Mouse (Mus musculus) frontal cortex, postnatal 14 days (tissue): ENCODE measurements around the gene Flcn.

Experiments used
- DNase-seq, 2 experiments: peaks; one replicate each; pipeline ENCODE4 v3.0.0; 2022; ENCODE audit warnings: low spot score in 2 of 2

Flcn gene

GRCm38 (mm10) chr11:59769738-59770137 is 40.1 kb downstream of the Flcn start:
- DNase-seq = no peak

DNA sequence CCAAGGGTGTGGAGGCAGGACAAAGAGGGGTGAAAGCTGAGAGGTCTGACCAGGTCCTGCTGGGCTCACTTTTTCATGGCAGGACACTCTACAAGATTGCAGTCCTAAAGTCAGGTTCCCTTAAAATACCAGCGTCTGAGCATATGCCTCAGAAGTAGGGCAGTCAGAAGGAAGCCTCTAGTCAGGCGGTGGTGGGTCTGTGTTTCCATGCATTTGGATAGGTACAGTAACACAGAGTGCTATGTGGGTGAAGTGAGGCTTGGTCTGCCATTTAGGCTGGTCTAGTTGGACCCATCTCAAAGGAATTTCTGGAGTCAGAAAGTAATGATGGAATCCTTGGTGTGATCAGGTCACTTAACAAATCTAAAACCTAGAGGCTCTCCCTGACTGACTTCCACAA is 40.5 kb downstream of the Flcn start:
- no peak for DNase-seq

DNA sequence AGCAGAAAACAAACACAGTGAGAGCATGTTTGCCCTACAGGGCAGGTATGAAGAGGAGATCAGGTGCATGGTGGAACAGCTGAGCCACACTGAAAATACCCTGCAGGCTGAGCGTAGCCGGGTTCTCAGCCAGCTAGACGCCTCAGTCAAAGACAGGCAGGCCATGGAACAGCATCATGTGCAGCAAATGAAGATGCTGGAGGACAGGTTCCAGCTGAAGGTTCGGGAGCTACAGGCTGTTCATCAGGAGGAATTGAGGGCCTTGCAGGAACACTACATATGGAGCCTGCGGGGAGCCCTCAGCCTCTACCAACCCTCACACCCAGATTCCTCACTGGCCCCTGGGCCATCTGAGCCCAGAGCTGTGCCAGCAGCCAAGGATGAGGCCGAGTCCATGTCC is 49.0 kb downstream of the Flcn start:
- no peak for DNase-seq

DNA sequence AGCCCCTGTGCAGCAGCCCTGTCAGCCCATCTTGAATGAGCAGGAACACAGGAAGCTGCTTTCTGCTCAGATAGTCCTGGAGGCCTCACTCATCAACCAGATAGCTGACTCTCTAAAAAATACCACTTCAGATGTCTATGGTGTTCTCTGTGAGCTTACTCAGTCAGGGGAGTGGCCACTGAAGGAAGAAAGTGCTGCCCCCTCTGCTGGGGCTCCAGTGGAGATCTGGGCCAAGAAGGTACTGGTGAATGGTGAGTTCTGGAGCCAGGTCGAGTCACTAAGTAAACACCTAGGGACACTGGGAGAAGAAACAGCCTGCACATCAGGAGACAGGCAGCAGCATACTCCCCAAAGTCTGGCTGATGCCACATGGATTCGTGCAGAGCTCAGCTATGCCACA is 50.2 kb downstream of the Flcn start:
- no peak for DNase-seq

- peak in 1 of 2 experiments; percentile 32 for DNase-seq
Measured at GRCm38 (mm10) chr11:59759178-59759577, 50.6 kb downstream of the Flcn start.

DNA sequence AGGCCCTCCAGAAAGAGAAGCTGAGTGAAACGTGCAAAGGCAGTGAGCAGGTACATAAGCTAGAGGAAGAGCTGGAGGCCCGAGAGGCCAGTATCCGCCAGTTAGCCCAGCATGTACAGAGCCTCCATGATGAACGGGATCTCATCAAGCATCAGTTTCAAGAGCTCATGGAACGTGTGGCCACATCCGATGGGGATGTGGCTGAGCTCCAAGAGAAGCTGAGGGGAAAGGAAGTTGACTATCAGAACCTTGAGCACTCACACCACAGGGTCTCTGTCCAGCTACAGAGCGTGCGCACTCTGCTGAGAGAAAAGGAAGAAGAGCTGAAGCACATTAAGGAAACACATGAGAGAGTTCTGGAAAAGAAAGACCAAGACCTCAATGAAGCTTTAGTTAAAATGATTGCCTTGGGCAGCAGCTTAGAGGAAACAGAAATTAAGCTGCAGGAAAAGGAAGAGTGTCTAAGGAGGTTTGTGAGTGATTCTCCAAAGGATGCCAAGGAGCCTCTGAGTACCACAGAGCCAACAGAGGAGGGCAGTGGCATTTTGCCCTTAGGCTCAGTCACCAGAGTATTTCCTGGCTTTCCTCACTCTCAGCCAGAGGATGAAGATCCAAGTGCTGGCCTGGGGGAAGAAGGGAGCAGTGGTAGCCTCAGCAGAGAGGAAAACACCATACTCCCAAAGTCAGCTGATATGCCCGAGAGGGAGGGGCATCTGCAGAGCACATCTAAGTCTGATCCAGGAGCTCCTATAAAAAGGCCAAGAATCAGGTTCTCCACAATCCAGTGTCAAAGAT is 51.4 kb downstream of the Flcn start:
- DNase-seq = no peak

DNA sequence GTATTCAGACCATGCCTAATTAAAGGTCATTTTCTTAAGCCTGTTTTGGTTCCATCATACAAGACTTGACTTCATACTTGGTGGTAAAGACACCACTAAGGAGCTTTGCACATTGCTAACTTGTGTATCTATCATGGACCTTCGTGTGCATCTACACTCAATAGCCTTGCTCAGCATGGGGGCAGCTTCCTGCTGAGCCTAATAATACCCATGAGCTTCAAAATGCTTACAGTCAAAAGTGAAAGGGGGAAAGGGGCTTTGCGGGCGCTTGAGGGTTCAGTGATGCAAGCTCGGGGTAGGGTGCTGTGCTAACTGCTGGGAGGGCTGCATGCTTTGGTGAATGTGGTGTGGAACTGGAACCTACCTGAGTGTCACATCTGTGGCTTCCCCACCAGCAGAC is 53.5 kb downstream of the Flcn start:
- DNase-seq = no peak

GRCm38 (mm10) chr11:59754504-59754903 is 55.3 kb downstream of the Flcn start:
- no peak for DNase-seq

GRCm38 (mm10) chr11:59749050-59749449 is 60.8 kb downstream of the Flcn start:
- DNase-seq = no peak

DNA sequence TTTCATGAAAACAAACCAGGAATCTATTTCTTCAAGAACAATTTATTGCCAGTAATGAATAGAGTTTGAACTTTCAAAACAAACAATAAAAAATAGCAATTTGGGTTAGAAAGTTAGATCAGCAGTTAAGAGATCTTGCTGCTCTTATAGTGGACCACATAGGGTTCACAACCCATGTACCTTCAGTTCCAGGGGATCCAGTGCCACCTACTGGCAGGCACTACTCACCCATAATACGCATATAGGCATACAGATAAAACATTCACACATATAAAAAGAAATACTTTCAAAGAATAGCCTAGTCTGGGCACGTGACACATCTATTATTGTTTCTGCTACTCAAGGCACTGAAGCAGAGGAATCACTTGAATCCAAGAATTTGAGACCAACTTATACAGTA is 63.2 kb downstream of the Flcn start:
- DNase-seq = peak in 1 of 2 experiments; percentile 52

DNA sequence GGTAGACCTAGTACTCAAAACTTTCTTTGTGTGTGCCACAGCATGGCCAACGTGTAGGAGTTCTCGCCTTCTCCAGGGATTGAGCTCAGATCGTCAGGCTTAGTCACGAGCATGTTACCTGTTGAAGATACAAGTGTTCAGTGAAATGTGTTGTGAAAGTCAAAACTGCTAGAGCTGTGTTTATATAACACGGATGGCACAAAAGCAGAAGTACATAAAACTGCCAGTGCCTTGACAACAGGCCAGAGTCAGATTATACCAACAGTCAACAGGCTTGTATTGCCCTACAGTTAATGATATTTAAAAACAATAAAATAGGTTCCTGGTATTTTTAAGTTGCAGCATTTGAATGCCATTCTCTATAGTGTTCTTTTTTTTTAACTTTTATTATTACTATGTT is 64.0 kb downstream of the Flcn start:
- no peak for DNase-seq

DNA sequence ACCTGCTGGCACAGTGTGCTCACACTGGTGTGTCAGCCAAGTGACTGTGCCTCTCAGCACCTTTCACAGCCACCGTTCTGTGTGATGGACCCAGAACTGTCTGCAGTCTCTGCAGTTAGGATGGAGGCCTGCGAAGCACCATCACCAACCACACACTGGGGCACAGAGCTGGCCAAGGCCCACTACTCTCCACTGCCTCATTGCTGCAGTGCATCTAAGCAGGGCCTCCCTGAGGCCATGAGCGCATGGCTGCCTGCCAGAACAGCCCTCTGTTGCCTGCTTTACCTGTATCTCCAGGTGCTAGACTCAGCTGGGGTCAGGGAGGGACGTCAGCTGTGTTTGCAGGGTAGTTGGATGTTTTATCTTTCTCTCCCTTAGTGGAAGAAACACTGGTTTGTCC is 65.4 kb downstream of the Flcn start:
- no peak for DNase-seq

DNA sequence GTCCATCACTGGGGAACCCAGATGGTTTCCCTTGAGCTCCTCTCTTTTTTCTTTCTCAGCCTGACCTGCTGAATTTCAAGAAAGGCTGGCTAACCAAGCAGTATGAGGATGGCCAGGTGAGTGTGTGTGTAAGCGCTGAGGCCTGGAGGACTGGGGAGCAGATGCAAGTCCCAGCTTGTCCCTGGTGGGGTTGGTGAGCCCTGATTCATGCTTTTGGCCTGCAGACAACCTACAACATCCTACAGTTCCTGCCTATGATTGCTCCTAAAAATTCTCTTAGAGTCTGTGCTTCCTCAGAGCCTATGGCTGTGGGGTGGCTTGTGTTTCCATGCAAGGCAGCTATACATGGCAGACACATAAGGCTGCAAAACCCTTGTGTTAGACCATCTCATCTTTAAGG is 66.1 kb downstream of the Flcn start:
- no peak for DNase-seq

DNA sequence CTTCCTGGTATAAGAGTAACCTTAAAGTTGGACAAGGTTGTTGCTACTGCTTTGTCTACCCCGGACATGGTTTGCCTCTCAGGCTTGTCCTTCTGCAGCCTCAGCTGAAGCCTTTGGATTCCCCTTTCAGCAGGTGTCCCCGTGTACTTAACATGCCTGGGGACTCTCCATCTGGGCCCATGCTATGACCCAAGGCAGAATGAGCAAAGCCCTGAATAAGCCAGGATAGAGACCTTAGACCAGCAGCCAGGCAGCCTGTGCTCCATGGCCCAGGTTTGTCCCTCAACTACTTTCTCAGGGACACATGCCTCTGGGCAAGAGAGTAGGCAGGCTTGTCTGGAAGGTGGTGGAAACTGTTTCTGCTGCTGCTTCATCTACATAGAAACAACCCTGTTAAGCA is 66.5 kb downstream of the Flcn start:
- DNase-seq = no peak

GRCm38 (mm10) chr11:59741915-59742314 is 67.9 kb downstream of the Flcn start:
- no peak for DNase-seq
